Mouse (Mus musculus) gastrocnemius, adult 2 months (tissue): ENCODE data around the gene Pard3. TPM values are rescaled to one million over a fixed set of nuclear protein-coding genes. Genes with fewer than 3 reads are reported as not detected.

Source experiments
- DNase-seq: peaks from one replicate; pipeline ENCODE4 v3.0.0; 2022
- H3K27ac ChIP-seq: fragments of 200-600 bp; 2 replicates; pipeline ENCODE4 v1.8.1; 2022; ENCODE audit warnings: mild to moderate bottlenecking
- H3K4me3 ChIP-seq: fragments of 200-600 bp; 2 replicates; pipeline ENCODE4 v1.8.1; 2022; ENCODE audit warnings: mild to moderate bottlenecking, moderate library complexity
- CTCF ChIP-seq: fragments of 200-600 bp; IDR thresholded peaks from 2 replicates; pipeline ENCODE4 v1.8.1; 2022; ENCODE audit warnings: antibody characterized with exemption, mild to moderate bottlenecking, moderate library complexity
- intact Hi-C: fragments of 180-260 bp; cut with DNase I; formaldehyde crosslinking; loops from one replicate; pipeline ENCODE4 v1.15.1; 2025
- total RNA-seq, 2 experiments: library from RNA; stranded (reverse); gene quantifications; 2 replicates each; pipeline ENCODE4 v1.2.3; 2021

Gene Pard3
- total RNA-seq, 2 experiments from 2014 or later = 29.8 to 30.2 TPM

DNA sequence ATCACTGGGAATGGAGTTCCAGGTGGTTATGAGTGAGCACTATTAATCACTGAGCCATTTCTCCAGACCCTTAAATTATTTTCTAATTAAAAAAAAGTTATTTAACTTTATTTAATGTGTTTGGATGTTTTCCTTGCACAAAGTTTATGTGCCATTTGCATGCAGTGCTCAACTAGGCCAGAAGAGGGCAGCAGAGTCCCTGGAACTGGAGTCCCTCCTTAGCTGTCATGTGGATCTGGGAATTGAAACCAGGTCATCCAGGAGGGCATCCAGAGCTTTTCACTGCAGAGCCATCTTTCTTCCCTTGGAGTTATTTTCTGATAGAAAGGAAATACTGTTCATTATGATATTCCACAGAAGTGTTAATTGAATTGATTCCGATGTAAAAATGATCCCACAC is 268.1 kb downstream of the Pard3 start:
- peak; percentile 88 for TF ChIP-seq CTCF
- peak; percentile 70 for DNase-seq
- Histone ChIP-seq H3K27ac (no peak overlapping the region), H3K4me3 (no peak overlapping the region)
- intact Hi-C loops = loop anchor here (2.0 to 10.0 kb wide), 3 partner anchors 269 to 1163 kb away; no protein-coding TSS in a partner anchor

DNA sequence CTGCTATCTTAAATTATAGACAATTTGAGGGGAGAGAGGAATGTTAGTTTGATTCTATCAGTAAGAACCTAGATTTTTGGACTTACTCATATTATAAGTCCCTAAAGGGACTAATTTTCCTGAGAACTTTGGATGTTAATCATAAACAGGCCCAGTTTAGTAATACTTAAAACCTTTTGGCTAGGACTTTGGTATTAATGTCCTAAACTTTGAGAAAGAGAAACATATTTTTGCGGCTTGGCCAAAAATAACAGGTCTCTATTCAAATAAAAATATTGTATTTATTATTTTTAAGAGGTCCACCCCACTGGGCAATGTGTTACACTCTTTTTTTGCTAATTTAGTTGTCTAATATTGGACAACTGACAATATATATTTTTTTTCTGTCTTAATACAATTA is 271.5 kb downstream of the Pard3 start:
- no peak for TF ChIP-seq CTCF
- Histone ChIP-seq H3K4me3 (no peak overlapping the region), H3K27ac (peak overlapping the region; percentile 65; the same call in 1 of the 2 replicates)
- intact Hi-C loops = loop anchor here (10.0 kb wide), 1 partner anchor 1160 kb away; no protein-coding TSS in a partner anchor
- DNase-seq = no peak

DNA sequence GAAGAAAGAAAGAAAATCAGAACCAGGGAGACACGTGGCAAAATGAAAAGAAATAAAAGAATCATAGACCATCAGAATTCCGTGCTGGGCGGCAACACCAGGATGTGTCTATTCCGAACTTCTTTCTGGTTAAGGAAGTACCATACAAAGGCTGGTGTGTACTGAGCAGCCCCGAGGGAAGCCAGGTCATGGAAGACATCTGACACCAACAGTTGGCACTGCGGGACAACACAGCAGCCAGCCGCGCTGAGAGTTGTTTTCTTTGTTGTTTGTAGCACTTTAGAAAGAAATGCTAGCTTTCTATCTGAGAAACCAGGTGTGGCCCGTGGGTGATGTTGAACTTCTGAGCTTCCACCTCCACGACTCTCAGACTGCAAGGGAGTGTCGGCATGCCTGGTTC is 274.5 kb downstream of the Pard3 start:
- Histone ChIP-seq H3K4me3 (peak overlapping the region; percentile 0; the same call in 1 of the 2 replicates), H3K27ac (no peak overlapping the region; the same call in 1 of the 2 replicates)
- intact Hi-C loops = loop anchor here (10.0 kb wide), 1 partner anchor 1157 kb away; no protein-coding TSS in a partner anchor
- no peak for TF ChIP-seq CTCF
- peak; percentile 46 for DNase-seq

DNA sequence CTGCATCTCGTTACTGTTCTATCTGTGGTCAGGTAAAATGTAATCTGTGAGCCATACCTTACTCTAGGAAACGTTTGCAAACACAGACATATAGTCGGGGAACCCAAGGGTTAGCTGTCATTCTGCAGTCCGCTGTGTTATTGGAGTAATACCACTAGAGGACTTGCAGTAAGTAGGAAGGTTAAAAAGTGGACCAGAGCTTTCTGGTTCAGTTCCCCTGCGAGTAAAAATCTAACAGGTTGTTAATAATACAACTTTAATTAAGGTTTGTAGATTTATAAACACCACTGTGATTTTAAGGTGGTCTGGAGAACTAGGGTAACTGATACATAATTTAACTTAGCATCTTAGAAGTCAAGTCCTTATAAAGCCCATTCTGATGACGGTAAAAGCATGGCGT is 277.4 kb downstream of the Pard3 start:
- Histone ChIP-seq H3K4me3 (no peak overlapping the region), H3K27ac (no peak overlapping the region)
- no peak for TF ChIP-seq CTCF
- intact Hi-C loops = loop anchor here (10.0 kb wide), 1 partner anchor 146 kb away; no protein-coding TSS in a partner anchor
- DNase-seq = no peak

DNA sequence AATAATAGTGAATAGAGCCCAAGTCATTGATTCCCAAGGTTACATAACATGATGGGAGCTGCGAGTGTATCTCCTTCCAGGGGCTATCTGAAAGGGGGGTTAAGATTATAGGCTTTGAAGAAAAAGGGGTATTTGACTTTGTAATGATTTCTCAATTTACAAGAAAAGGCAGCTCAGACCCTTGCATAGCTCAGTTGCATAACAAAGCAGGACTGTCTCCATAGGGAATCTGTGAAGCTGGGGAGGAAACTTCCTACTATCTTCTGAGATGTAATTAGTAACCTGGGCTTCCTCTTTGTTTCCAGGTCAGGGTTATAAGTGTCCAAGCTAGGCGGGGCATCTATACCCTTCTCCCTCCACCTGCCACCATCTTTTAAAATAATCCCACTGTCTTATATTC is 279.4 kb downstream of the Pard3 start:
- no peak for TF ChIP-seq CTCF
- Histone ChIP-seq H3K4me3 (no peak overlapping the region), H3K27ac (no peak overlapping the region)
- no peak for DNase-seq
- intact Hi-C loops = loop anchor here (10.0 kb wide), 1 partner anchor 148 kb away; no protein-coding TSS in a partner anchor

DNA sequence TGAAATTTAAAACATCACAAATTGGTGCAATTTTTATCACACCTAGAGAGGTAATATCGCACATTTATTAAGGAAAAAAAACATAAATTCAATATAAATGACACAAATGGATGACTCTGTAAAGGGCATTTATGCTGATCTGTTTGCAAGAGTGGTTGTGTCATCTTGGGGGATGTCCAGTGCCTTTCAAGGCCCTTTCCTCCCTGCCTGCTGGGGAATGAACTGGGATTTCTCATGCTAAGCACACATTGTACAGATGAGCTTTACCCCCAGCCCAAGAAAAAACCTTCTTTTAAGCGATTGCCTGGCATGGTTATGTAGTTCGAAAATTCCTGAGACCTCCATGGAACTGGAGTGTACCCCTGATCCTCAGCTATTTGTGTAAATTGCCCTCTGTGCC is 280.7 kb downstream of the Pard3 start:
- TF ChIP-seq CTCF = no peak
- no peak overlapping the region for H3K27ac ChIP-seq
- no peak for DNase-seq
- intact Hi-C loops = loop anchor here (10.0 kb wide), 1 partner anchor 150 kb away; no protein-coding TSS in a partner anchor
- H3K4me3 ChIP-seq = no peak overlapping the region

DNA sequence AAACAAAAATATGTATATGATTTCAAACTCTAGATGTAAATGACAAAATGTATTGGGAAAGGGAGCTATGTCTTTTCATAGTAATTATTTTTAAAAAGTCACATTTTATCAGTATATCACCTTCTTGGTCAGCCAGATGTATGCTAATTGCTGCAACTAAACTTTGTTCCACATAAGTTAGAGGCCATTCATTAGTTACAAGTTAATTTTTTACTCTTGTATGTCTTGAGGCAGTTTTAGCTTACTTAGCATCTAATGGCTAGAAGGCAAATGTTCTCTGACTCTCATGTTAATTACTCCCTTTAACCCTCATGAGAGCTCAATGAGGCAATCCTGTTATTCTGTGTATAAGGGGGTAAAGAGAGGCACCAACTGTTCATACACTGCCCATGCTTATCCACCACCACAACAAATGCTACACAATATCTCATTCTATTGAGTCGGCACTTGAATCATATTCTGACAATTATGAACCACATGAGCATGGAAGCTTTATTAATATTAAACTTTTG is 282.3 kb downstream of the Pard3 start:
- H3K27ac ChIP-seq = no peak overlapping the region
- H3K4me3 ChIP-seq = no peak overlapping the region
- no peak for DNase-seq
- TF ChIP-seq CTCF = no peak
- intact Hi-C loops = loop anchor here (10.0 kb wide), 1 partner anchor 151 kb away; no protein-coding TSS in a partner anchor

DNA sequence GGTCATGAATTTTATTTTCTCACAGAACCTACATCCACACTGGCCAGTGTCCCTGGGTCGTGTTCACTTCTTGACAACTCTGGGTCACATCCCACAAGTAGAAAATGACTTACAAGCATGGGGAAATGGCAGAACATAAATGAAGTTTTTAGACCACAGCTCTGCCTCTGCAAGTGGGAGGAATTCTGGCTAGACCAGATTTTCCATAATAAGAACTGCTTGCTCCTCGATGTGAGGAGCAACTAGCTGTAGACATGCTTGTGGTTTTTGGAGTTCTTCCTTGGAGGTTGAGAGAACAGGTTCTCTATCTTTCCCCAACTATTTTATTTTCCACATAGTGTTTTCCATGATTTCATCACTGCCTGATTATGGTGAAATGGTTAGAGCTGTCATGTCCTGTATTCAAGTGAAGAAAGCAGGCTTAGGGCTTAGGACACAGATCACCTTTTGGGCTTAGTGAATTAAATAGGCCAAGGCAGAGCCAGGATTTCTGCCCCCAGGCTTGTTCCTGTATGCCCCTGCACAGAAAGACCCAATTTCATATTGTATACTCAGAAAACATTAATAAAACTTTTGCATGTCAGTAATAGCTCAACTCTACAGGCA is 284.3 kb downstream of the Pard3 start:
- no peak for DNase-seq
- intact Hi-C loops = loop anchor here (10.0 kb wide), 1 partner anchor 153 kb away; no protein-coding TSS in a partner anchor
- no peak for TF ChIP-seq CTCF
- Histone ChIP-seq H3K27ac (no peak overlapping the region), H3K4me3 (no peak overlapping the region)

DNA sequence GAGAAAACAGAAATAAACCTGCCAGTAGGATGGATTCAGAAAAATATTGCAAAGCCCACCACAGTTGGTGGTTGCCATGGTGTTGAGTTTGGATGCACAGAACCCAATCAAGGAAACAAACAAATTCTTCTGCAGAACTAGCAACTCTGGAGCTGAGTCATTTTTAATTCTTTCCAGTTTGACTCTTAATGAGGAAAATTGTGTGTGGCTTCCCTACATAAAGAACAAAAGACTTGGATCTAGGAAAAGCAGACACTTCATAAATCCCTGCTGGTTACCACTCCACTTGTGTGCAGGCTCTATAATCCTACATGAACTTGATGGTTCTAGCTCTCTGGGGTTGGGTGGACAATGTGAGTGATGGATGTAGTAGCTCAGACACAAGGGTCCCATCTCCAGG is 298.1 kb downstream of the Pard3 start:
- intact Hi-C loops = no loop called here
- TF ChIP-seq CTCF = no peak
- DNase-seq = no peak
- Histone ChIP-seq H3K4me3 (no peak overlapping the region), H3K27ac (no peak overlapping the region)

DNA sequence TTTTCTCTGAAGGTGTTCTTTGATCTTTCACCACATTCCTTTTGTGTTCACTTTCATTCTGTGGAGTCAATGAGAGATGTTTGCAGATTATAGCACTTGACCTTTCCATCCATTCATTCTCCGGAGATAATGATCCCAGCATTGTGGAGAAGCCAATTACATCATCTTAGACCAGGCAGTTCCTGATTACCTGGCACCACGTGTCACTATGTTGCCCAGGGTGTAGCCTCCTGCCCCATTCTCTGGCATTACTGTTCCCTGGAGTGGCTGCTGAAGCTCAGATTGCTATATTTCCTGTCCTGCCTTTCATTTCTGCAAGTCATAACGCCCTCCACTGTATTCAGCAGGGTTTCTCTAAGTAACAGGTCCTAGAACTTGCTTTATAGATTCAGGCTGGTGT is 304.7 kb downstream of the Pard3 start:
- intact Hi-C loops = no loop called here
- DNase-seq = no peak
- no peak overlapping the region for H3K4me3 ChIP-seq
- no peak overlapping the region for H3K27ac ChIP-seq
- no peak for TF ChIP-seq CTCF

DNA sequence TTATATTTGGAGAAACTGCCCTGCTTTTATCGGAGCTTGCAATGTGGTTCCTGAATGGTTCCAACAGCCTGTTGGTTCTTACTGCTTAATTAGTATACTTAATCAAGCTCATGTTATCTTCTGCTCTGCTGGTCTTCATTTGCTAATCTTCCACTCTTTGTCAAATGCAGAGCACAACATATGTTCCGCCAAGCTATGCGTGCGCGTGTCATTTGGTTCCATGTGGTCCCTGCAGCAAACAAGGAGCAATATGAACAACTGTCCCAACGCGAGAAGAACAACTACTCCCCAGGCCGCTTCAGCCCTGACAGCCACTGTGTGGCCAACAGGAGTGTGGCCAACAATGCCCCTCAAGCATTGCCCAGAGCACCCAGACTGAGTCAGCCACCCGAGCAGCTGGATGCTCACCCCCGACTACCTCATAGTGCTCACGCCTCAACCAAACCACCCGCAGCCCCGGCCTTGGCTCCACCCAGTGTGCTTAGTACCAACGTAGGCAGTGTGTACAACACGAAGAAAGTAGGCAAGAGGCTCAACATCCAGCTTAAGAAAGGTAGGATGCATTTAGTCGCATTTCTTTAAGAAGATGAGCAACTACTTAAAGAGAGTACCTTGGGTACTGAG is 307.7 kb downstream of the Pard3 start:
- DNase-seq = no peak
- Histone ChIP-seq H3K4me3 (no peak overlapping the region), H3K27ac (no peak overlapping the region)
- intact Hi-C loops = no loop called here
- no peak for TF ChIP-seq CTCF

DNA sequence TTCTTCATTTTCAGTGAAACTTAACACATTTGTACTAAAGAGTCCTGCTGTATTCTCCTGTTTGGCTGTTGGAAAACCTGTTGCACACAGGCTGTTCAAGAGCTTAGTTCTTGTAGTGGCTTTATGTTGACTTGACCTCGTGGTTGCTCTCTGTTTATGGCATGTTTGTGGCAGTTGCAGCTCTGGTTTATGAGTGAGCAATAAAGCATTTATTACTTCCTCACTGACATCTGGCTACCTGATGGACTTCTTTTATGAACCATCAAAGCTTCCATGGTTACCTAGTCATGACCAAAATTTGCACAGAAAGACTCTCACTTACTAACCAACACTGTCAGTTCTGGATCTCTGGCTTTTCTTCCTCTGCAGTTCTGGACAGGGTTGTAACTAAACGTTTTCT is 314.1 kb downstream of the Pard3 start:
- TF ChIP-seq CTCF = no peak
- intact Hi-C loops = no loop called here
- no peak overlapping the region for H3K4me3 ChIP-seq
- DNase-seq = no peak
- H3K27ac ChIP-seq = no peak overlapping the region
